Mouse (Mus musculus) midbrain, embryonic 16.5 days (tissue): Measurements from ENCODE around the gene Zmynd12. TPM values are rescaled to one million over a fixed set of nuclear protein-coding genes. Genes with fewer than 3 reads are reported as not detected.

Source experiments
- ATAC-seq: fragments of 200-750 bp; cut with Nextera tagmentation; 2 replicates; pipeline ENCODE4 v1.8.0; 2017; ENCODE audit warnings: moderate TSS enrichment
- H3K27ac ChIP-seq: fragments of 300-500 bp; sonication (generic); 2 replicates; pipeline ENCODE4 v1.5.1; 2014; ENCODE audit warnings: mild to moderate bottlenecking, low read length, mixed read lengths
- H3K27me3 ChIP-seq: fragments of 300-500 bp; sonication (generic); 2 replicates; pipeline ENCODE4 v1.6.1; 2014; ENCODE audit warnings: low read depth, low read length, mixed read lengths; ENCODE audit not compliant: control insufficient read depth, insufficient read depth
- H3K36me3 ChIP-seq: fragments of 300-500 bp; sonication (generic); 2 replicates; pipeline ENCODE4 v1.6.1; 2014; ENCODE audit warnings: mild to moderate bottlenecking, low read length, moderate library complexity, mixed read lengths; ENCODE audit not compliant: control insufficient read depth, insufficient read depth
- H3K4me1 ChIP-seq: fragments of 300-500 bp; sonication (generic); 2 replicates; pipeline ENCODE4 v1.6.1; 2014; ENCODE audit warnings: mild to moderate bottlenecking, low read length, mixed read lengths; ENCODE audit not compliant: control insufficient read depth, insufficient read depth
- H3K4me2 ChIP-seq: fragments of 300-500 bp; sonication (generic); 2 replicates; pipeline ENCODE4 v1.6.1; 2014; ENCODE audit warnings: mild to moderate bottlenecking, low read length, mixed read lengths
- H3K4me3 ChIP-seq: fragments of 300-500 bp; sonication (generic); 2 replicates; pipeline ENCODE4 v1.5.1; 2014; ENCODE audit warnings: low read depth, mild to moderate bottlenecking, low read length, moderate library complexity, mixed read lengths
- H3K9ac ChIP-seq: fragments of 300-500 bp; sonication (generic); 2 replicates; pipeline ENCODE4 v1.6.1; 2014; ENCODE audit warnings: low read depth, low read length, mixed read lengths
- H3K9me3 ChIP-seq: fragments of 300-500 bp; sonication (generic); replicated peaks from 2 replicates; pipeline ENCODE4 v1.6.1; 2014; ENCODE audit warnings: mild to moderate bottlenecking, low read length, mixed read lengths; ENCODE audit not compliant: control insufficient read depth, poor library complexity, severe bottlenecking
- WGBS: fragments of 180-500 bp; shearing (Covaris S2); extraction: QIAGEN DNeasy Blood & Tissue Kit; methylation state at CpG from one replicate; pipeline ENCODE4 v1.1.7; 2014; 5-methylcytosine and 5-hydroxymethylcytosine counted together
- polyA plus RNA-seq: library from polyadenylated mRNA; unstranded; fragments of >200 nt; fragmentation: Nextera tagmentation; extraction: Ambion mirVana; gene quantifications from 2 replicates; pipeline ENCODE4 v1.2.1, GENCODE M21; 2015

The Zmynd12 gene
- polyA plus RNA-seq, result 0.64 and 0.76 TPM in 2 replicates

DNA sequence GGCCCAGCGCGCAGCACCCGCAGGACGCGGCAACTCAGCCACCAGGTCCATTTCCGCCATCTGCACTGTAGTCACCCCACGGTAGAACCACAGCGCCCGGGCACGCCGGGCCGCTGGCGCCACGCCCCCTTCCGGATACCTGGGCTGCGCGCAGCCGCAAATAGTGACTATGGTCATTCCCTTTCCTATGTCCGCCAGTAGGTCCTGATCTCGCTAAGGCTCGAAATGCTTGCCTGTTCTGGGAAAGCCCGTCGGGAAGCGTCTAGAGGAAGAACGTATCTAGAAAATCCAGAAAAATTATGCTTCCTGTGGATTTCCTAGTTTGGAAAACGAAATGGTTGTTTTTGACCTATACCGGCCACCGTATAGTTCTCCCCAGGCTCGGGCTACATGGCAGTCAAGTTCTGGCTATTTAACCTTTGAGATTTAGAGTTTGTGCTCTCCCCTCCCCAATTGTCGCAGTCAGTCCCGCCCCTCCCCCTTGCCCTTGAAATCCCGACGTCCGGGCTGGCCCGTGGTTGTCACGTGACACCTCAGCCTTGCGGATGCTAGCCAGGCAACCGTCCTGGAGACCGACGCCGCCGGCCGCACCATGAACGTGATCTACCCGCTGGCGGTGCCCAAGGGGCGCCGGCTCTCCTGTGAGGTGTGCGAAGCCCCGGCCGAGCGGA, at the start of gene Zmynd12, which contains the start of gene Ppcs:
Gene Zmynd12, plus strand, starts transcription at position 521 of the 671 bp plus-strand sequence.
Gene Ppcs, minus strand, starts transcription at position 127 of the 671 bp plus-strand sequence.
- under 1% methylated on average over 52 of the region's 52 CpGs for WGBS
- Histone ChIP-seq H3K9me3 (no peaks in the 10 kb centered on the region), H3K27ac (peak within 1 kb of the TSS; percentile 92), H3K9ac (peak within 1 kb of the TSS; percentile 84), H3K4me1 (peaks cover 10% of the 10 kb centered on the region), H3K4me2 (peak within 1 kb of the TSS; percentile 89), H3K4me3 (peak within 1 kb of the TSS; percentile 62), H3K36me3 (no peaks in the 10 kb centered on the region), H3K27me3 (no peaks in the 10 kb centered on the region)
- peak; percentile 96 for ATAC-seq

DNA sequence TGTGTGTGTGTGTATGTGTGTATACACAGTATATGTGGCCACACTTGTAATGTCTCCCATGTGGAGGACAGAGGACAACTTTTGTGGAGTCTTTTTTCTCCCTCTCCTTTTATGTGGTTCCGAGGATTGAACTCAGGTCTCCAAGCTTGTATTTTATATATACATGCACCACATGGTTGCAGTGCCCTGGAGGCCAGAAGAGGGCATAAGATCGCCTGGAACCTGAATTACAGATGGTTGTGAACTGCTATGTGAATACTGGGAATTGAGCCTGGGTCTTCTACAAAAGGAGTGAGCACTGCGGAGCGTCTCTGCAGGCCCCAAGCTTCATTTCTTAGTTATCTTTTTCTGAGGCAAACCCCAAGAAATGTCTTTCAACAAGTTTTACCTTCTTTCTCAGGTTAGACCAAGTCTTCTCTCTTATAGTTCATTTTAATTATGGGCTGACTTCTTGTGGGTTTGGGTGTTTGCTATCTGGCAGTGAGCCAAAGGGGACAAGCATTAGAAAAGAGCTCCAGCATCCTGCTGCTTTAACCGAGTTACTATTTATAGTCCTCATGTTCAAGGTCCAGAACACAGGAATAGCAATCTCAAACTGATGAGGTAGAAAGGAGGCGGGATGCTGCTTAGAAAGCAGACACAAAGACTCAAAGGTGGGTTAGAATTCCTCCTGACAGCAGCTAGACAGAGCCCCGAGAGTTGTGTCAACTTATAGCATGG, 41.0 kb upstream of the Zmynd12 start:
- ATAC-seq, result no peak
- no peak overlapping the region for H3K4me3 ChIP-seq
- H3K27me3 ChIP-seq, result no peaks in the 10 kb centered on the region
- 77% methylated on average over 7 of the region's 7 CpGs for WGBS
- no peak overlapping the region for H3K9ac ChIP-seq
- H3K4me2 ChIP-seq, result no peak overlapping the region
- H3K36me3 ChIP-seq, result no peaks in the 10 kb centered on the region
- no peak overlapping the region for H3K27ac ChIP-seq
- no peaks in the 10 kb centered on the region for H3K4me1 ChIP-seq
- no peaks in the 10 kb centered on the region for H3K9me3 ChIP-seq

DNA sequence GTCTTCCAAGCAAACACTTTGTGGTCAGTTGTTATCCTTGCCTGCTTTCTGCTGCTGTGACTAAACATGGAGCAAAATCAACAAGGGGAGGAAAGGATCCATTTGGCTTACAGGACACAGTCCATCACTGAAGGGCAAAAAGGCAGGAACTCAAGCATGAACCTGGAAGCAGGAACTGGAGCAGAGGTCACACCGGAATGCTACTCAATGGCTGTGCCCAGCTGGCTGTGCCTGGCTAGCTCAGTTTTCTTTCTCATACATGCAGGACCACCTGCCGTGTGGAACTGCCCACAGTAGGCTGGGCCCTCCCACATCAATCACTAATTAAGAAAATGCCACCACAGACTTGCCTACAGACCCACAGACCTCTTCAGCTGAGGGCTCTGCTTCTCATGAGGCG, 33.4 kb upstream of the Zmynd12 start:
- no peak for ATAC-seq
- no peak overlapping the region for H3K9ac ChIP-seq
- H3K27ac ChIP-seq, result no peak overlapping the region
- H3K4me2 ChIP-seq, result no peak overlapping the region
- no peak overlapping the region for H3K4me3 ChIP-seq
- no peaks in the 10 kb centered on the region for H3K27me3 ChIP-seq
- no peaks in the 10 kb centered on the region for H3K9me3 ChIP-seq
- H3K36me3 ChIP-seq, result peaks cover 16% of the 10 kb centered on the region
- no peaks in the 10 kb centered on the region for H3K4me1 ChIP-seq
- 54% methylated on average over 3 of the region's 3 CpGs for WGBS

DNA sequence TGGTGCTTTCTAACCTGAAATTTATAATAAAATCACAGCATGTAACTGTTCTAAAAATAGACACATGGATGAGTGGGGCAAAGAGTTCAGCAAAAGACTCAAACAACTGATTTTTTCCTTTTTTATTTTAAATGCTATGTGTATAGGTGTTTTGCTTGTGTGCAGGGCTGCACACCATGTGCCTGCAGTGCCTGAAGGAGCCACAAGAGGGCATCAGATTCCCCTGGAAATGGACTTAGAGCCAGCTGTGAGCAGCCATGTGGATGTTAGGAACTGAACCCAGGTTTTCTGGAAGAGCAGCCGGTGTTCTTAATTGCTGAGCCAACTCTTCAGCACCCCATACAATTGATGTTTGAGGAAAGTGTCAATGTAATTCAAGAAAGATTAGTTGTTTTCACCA, 32.2 kb upstream of the Zmynd12 start:
- Histone ChIP-seq H3K4me2 (no peak overlapping the region), H3K9me3 (no peaks in the 10 kb centered on the region), H3K27me3 (no peaks in the 10 kb centered on the region), H3K36me3 (peaks cover 16% of the 10 kb centered on the region), H3K9ac (no peak overlapping the region), H3K4me3 (no peak overlapping the region), H3K4me1 (no peaks in the 10 kb centered on the region), H3K27ac (no peak overlapping the region)
- ATAC-seq, result no peak
- 100% methylated on average over 1 of the region's 1 CpGs for WGBS

DNA sequence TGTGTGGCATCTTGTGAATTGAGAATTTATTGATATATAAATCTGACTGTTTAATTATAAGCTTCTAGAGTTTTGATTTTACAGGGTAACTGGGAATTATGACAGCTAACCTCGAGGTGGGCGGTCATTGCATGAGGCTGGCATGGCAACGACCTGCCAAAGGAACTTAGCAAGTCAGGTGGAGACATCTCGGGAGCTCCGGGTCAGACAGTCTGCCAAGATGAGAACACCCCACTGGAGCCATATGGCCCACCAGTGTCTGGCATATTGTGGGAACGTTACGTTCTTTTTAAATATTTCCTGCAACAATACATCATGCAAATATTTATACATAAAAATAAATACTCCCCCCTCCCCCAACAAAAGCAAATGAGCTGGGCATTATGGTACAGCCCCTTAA, 23.9 kb upstream of the Zmynd12 start:
- no peak overlapping the region for H3K4me3 ChIP-seq
- no peak overlapping the region for H3K9ac ChIP-seq
- no peak overlapping the region for H3K4me2 ChIP-seq
- no peaks in the 10 kb centered on the region for H3K27me3 ChIP-seq
- WGBS, result 85% methylated on average over 7 of the region's 7 CpGs
- H3K36me3 ChIP-seq, result peaks cover 33% of the 10 kb centered on the region
- H3K9me3 ChIP-seq, result peaks cover 17% of the 10 kb centered on the region
- H3K27ac ChIP-seq, result no peak overlapping the region
- no peak for ATAC-seq
- H3K4me1 ChIP-seq, result no peaks in the 10 kb centered on the region

DNA sequence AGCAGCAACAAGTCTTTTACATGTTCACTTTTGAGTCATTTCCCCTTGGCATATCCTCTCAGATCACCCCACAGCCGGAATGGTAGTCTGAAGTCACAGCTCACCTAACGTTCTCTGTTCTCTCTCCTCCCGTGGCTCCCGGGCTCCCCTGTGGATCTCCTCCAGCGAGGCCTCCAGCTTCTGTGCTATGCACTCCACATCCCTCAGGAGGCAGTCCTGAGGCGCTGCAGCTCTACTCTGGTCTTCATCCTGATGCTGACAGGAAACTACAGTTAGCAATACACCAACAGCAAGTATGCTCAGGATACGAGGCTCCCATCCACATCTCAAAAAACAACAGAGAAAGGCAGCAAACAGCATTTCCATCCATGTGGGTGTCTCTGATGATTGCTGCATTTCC, 21.7 kb upstream of the Zmynd12 start:
- no peak overlapping the region for H3K27ac ChIP-seq
- H3K9me3 ChIP-seq, result peaks cover 17% of the 10 kb centered on the region
- H3K36me3 ChIP-seq, result peaks cover 36% of the 10 kb centered on the region
- no peaks in the 10 kb centered on the region for H3K27me3 ChIP-seq
- H3K9ac ChIP-seq, result no peak overlapping the region
- WGBS, result 58% methylated on average over 7 of the region's 7 CpGs
- no peak overlapping the region for H3K4me3 ChIP-seq
- ATAC-seq, result no peak
- H3K4me2 ChIP-seq, result no peak overlapping the region
- H3K4me1 ChIP-seq, result no peaks in the 10 kb centered on the region

DNA sequence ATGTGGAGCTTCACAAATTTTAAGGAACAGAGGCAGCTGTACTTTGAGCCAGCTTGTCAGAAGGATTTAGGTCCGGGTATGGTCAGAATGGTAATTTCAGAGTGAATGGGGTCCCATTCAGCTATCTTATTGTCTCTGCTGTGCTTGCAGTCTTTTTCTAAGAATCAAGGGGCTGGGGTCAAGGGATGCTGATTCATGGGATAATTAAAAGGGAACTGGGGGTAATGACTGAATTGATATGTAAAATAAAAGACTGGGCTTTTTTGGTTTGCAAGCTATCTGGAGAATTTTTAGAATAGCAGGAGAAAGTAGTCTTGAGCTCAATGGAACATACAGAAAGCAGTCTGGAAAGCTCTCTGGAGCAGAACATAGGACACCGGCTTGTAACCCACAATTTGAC, 19.2 kb upstream of the Zmynd12 start:
- no peak for ATAC-seq
- no peak overlapping the region for H3K4me3 ChIP-seq
- WGBS, result 66% methylated on average over 2 of the region's 2 CpGs
- H3K4me2 ChIP-seq, result no peak overlapping the region
- no peaks in the 10 kb centered on the region for H3K4me1 ChIP-seq
- H3K9me3 ChIP-seq, result peaks cover 17% of the 10 kb centered on the region
- H3K9ac ChIP-seq, result no peak overlapping the region
- H3K36me3 ChIP-seq, result peaks cover 32% of the 10 kb centered on the region
- H3K27me3 ChIP-seq, result no peaks in the 10 kb centered on the region
- no peak overlapping the region for H3K27ac ChIP-seq

DNA sequence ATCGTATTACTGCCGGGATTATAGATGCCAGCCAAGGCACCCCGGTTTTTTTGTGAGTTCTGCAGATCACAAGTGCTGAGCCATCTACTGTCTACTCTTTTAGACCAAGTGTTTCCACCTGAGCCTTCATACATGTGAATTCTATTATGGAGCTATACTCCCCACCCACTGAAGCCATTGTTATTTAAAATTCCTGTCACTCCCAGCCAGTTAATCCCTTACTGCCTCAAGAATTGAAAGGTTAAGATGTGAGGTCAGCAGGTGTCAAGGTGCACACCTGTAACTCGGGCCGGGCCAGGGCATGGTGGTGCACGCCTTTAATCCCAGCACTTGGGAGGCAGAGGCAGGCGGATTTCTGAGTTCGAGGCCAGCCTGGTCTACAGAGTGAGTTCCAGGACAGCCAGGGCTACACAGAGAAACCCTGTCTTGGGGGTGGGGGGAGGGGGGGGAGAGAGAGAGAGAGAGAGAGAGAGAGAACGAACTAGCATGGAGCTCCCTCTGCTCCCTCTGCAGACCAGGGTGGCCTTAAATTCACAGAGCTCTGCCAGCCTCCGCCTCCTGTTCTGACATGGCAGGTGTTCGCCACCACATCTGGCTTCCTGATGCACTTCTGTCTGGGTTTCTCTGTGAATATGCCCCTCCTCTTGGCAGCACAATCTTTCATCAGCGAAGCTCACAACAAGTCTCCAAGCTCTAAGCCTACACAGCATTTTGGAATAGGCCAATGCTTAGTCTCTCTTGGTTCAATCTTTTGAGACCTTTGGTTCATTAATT, 10.6 kb upstream of the Zmynd12 start:
- Histone ChIP-seq H3K9me3 (no peaks in the 10 kb centered on the region), H3K4me3 (no peak overlapping the region), H3K4me1 (peaks cover 14% of the 10 kb centered on the region; the same call in 1 of the 2 replicates), H3K27ac (no peak overlapping the region), H3K36me3 (no peaks in the 10 kb centered on the region; the same call in 1 of the 2 replicates), H3K4me2 (no peak overlapping the region), H3K9ac (no peak overlapping the region), H3K27me3 (no peaks in the 10 kb centered on the region)
- 78% methylated on average over 10 of the region's 12 CpGs for WGBS
- ATAC-seq, result no peak
